Mouse (Mus musculus) Patski (cell line): ENCODE data around the gene Ubxn6. TPM values are rescaled to one million over a fixed set of nuclear protein-coding genes. Genes with fewer than 3 reads are reported as not detected.

Experiments used
- ATAC-seq: fragments of 100-300 bp; one replicate; pipeline ENCODE4 v1.8.0; 2021
- CTCF ChIA-PET: fragments of 350-600 bp; sonication (Branson Sonifier 250); formaldehyde crosslinking; loops from one replicate; lab custom pipeline; 2022; ENCODE audit warnings: inconsistent platforms; lab: Charles Lee
- POLR2A ChIA-PET: fragments of 350-600 bp; sonication (Branson Sonifier 250); formaldehyde crosslinking; loops from one replicate; lab custom pipeline; 2022; ENCODE audit warnings: antibody characterized with exemption, inconsistent platforms; lab: Charles Lee
- DNase-seq: peaks from one replicate; pipeline ENCODE4 v3.0.0-alpha.2; 2011; ENCODE audit warnings: low read depth, low spot score
- H3K27me3 ChIP-seq: fragments of 371-371 bp; one replicate; pipeline ENCODE4 v1.5.1; 2021
- CTCF ChIP-seq: fragments of 100-300 bp; IDR thresholded peaks from one replicate; pipeline ENCODE4 v1.5.1; 2021
- in situ Hi-C: fragments of 300-500 bp; cut with MboI; formaldehyde crosslinking; loops from 3 replicates; pipeline ENCODE4 v1.11.1; 2018; ENCODE audit warnings: low pct_unique_long_range_greater_than_20kb, mixed read lengths
- polyA plus RNA-seq: library from polyadenylated mRNA; unstranded; gene quantifications from one replicate; pipeline ENCODE4 v1.2.3, GENCODE M21; 2021

Ubxn6 gene
- polyA plus RNA-seq, 1 experiment from 2014 or later = 66.0 TPM

- ATAC-seq (no peak), DNase-seq (no peak)
- no peak for TF ChIP-seq CTCF
- POLR2A ChIA-PET = no interaction called here
- in situ Hi-C loops = no loop called here
- no peaks in the 10 kb centered on the region for H3K27me3 ChIP-seq
- CTCF ChIA-PET = interaction anchor here (1.3 to 1.5 kb wide), 2 partner anchors 9 to 13 kb away, joined by 4 to 5 read pairs; no protein-coding TSS in a partner anchor
Observed at GRCm38 (mm10) chr17:56102927-56103326, 28.1 kb upstream of the Ubxn6 start.

GRCm38 (mm10) chr17:56102158-56102557 lies 27.3 kb upstream of the Ubxn6 start:
- TF ChIP-seq CTCF = no peak
- no peak for DNase-seq
- ChIA-PET POLR2A (interaction anchor here (0.8 to 0.9 kb wide), 2 partner anchors 9 to 19 kb away, joined by 3 to 4 read pairs; no protein-coding TSS in a partner anchor), CTCF (interaction anchor here (0.8 to 1.5 kb wide), 3 partner anchors 10 to 12 kb away, joined by 3 to 5 read pairs (median 4); no protein-coding TSS in a partner anchor)
- in situ Hi-C loops = no loop called here
- no peak for ATAC-seq
- no peaks in the 10 kb centered on the region for H3K27me3 ChIP-seq

- ATAC-seq (no peak), DNase-seq (no peak)
- TF ChIP-seq CTCF = no peak
- ChIA-PET CTCF (interaction anchor here (1.8 to 2.3 kb wide), 2 partner anchors 11 kb away, joined by 6 to 10 read pairs; no protein-coding TSS in a partner anchor), POLR2A (interaction anchor here (0.6 kb wide), 1 partner anchor 84 kb away, joined by 6 read pairs; no protein-coding TSS in a partner anchor)
- in situ Hi-C loops = no loop called here
- no peaks in the 10 kb centered on the region for H3K27me3 ChIP-seq
Observed at GRCm38 (mm10) chr17:56100811-56101210, 26.0 kb upstream of the Ubxn6 start.

- DNase-seq = no peak
- POLR2A ChIA-PET = interaction anchor here (1.4 kb wide), 1 partner anchor 10 kb away, joined by 8 read pairs; no protein-coding TSS in a partner anchor
Observed at GRCm38 (mm10) chr17:56098711-56099572, 24.1 kb upstream of the Ubxn6 start.

GRCm38 (mm10) chr17:56098180-56098579 lies 23.4 kb upstream of the Ubxn6 start:
- CTCF ChIA-PET = interaction anchor here (1.1 kb wide), 1 partner anchor 11 kb away, joined by 3 read pairs; no protein-coding TSS in a partner anchor
- ATAC-seq (no peak), DNase-seq (no peak)
- in situ Hi-C loops = no loop called here
- POLR2A ChIA-PET = interaction anchor here (0.9 kb wide), 1 partner anchor 77 kb away, joined by 3 read pairs; no protein-coding TSS in a partner anchor
- TF ChIP-seq CTCF = no peak
- no peaks in the 10 kb centered on the region for H3K27me3 ChIP-seq

More at GRCm38 (mm10) chr17:56098711-56099572, 24.1 kb upstream of the Ubxn6 start:
- CTCF ChIA-PET = interaction anchor here (1.8 to 2.3 kb wide), 2 partner anchors 9 to 13 kb away, joined by 6 to 10 read pairs; no protein-coding TSS in a partner anchor
- H3K27me3 ChIP-seq = no peaks in the 10 kb centered on the region
- ATAC-seq = no peak
- no peak for TF ChIP-seq CTCF
- in situ Hi-C loops = no loop called here

- no peak for ATAC-seq
- CTCF ChIA-PET = interaction anchor here (1.1 kb wide), 1 partner anchor 10 kb away, joined by 3 read pairs; no protein-coding TSS in a partner anchor
- POLR2A ChIA-PET = no interaction called here
- H3K27me3 ChIP-seq = no peaks in the 10 kb centered on the region
- in situ Hi-C loops = no loop called here
- no peak for DNase-seq
- no peak for TF ChIP-seq CTCF
Observed at GRCm38 (mm10) chr17:56096883-56097282, 22.1 kb upstream of the Ubxn6 start.

GRCm38 (mm10) chr17:56092794-56093193 lies 18.0 kb upstream of the Ubxn6 start:
- CTCF ChIA-PET = interaction anchor here (0.7 to 2.0 kb wide), 2 partner anchors 9 to 10 kb away, joined by 3 to 7 read pairs; no protein-coding TSS in a partner anchor
- POLR2A ChIA-PET = interaction anchor here (1.0 kb wide), 2 partner anchors 9 to 10 kb away, joined by 3 to 9 read pairs; no protein-coding TSS in a partner anchor
- in situ Hi-C loops = no loop called here

GRCm38 (mm10) chr17:56092312-56092711 lies 17.5 kb upstream of the Ubxn6 start:
- no peaks in the 10 kb centered on the region for H3K27me3 ChIP-seq
- DNase-seq (no peak), ATAC-seq (no peak)
- POLR2A ChIA-PET = interaction anchor here (1.0 kb wide), 2 partner anchors 9 to 10 kb away, joined by 3 to 9 read pairs; no protein-coding TSS in a partner anchor
- in situ Hi-C loops = no loop called here
- CTCF ChIA-PET = interaction anchor here (0.7 to 2.0 kb wide), 2 partner anchors 9 kb away, joined by 3 to 7 read pairs; no protein-coding TSS in a partner anchor
- TF ChIP-seq CTCF = no peak

More at GRCm38 (mm10) chr17:56092794-56093193, 18.0 kb upstream of the Ubxn6 start:
- no peak for DNase-seq
- no peak for TF ChIP-seq CTCF
- no peaks in the 10 kb centered on the region for H3K27me3 ChIP-seq
- no peak for ATAC-seq

GRCm38 (mm10) chr17:56080781-56081585 lies 6.2 kb upstream of the Ubxn6 start:
- DNase-seq (peak; percentile 44), ATAC-seq (peak; percentile 41)
- ChIA-PET POLR2A (interaction anchor here (1.1 kb wide), 1 partner anchor 10 kb away, joined by 3 read pairs; no protein-coding TSS in a partner anchor), CTCF (interaction anchor here (1.1 to 1.3 kb wide), 2 partner anchors 9 to 10 kb away, joined by 3 read pairs; no protein-coding TSS in a partner anchor)
- H3K27me3 ChIP-seq = no peaks in the 10 kb centered on the region
- in situ Hi-C loops = no loop called here
- TF ChIP-seq CTCF = no peak
